Mouse (Mus musculus): ENCODE results near the gene Trir. TPM values are rescaled to one million over a fixed set of nuclear protein-coding genes. Genes with fewer than 3 reads are reported as not detected.

Gene Trir
- polyA plus RNA-seq, 1 experiment from 2014 or later = 164 TPM

Other genes with a start within 250 kb of the Trir start
- 0.07 and 0.29 TPM in 2 replicates for gene Nfix, start 226.5 kb upstream of the Trir start, polyA plus RNA-seq (2016; fragmentation: Nextera tagmentation; extraction: Ambion mirVana)
- 3.8 and 5.5 TPM in 2 replicates for gene Dand5, start 204.0 kb upstream of the Trir start, polyA plus RNA-seq (2016; fragmentation: Nextera tagmentation; extraction: Ambion mirVana)
- 43.7 and 45.8 TPM in 2 replicates for gene Gadd45gip1, start 195.3 kb upstream of the Trir start, polyA plus RNA-seq (2016; fragmentation: Nextera tagmentation; extraction: Ambion mirVana)
- gene Rad23a, start 186.2 kb upstream of the Trir start, polyA plus RNA-seq (2016; fragmentation: Nextera tagmentation; extraction: Ambion mirVana) = 115 TPM in 2 replicates
- 783 and 812 TPM in 2 replicates for gene Calr, start 179.9 kb upstream of the Trir start, polyA plus RNA-seq (2016; fragmentation: Nextera tagmentation; extraction: Ambion mirVana)
- gene Farsa, start 169.8 kb upstream of the Trir start, polyA plus RNA-seq (2016; fragmentation: Nextera tagmentation; extraction: Ambion mirVana) = 129 and 134 TPM in 2 replicates
- 61.5 and 67.1 TPM in 2 replicates for gene Syce2, start 154.7 kb upstream of the Trir start, polyA plus RNA-seq (2016; fragmentation: Nextera tagmentation; extraction: Ambion mirVana)
- 35.5 and 43.4 TPM in 2 replicates for gene Gcdh, start 132.9 kb upstream of the Trir start, polyA plus RNA-seq (2016; fragmentation: Nextera tagmentation; extraction: Ambion mirVana)
- gene Klf1, start 124.9 kb upstream of the Trir start, polyA plus RNA-seq (2016; fragmentation: Nextera tagmentation; extraction: Ambion mirVana) = 18.2 and 21.5 TPM in 2 replicates
- 5.8 and 6.6 TPM in 2 replicates for gene Dnase2a, start 118.3 kb upstream of the Trir start, polyA plus RNA-seq (2016; fragmentation: Nextera tagmentation; extraction: Ambion mirVana)
- gene Mast1, start 89.5 kb upstream of the Trir start, polyA plus RNA-seq (2016; fragmentation: Nextera tagmentation; extraction: Ambion mirVana) = 5.0 and 12.7 TPM in 2 replicates
- gene Rtbdn, start 79.8 kb upstream of the Trir start, polyA plus RNA-seq (2016; fragmentation: Nextera tagmentation; extraction: Ambion mirVana) = 0.55 and 0.88 TPM in 2 replicates
- not detected in 2 replicates for gene Gm49661, start 57.4 kb upstream of the Trir start, polyA plus RNA-seq (2016; fragmentation: Nextera tagmentation; extraction: Ambion mirVana)
- 1,241 and 1,456 TPM in 2 replicates for gene Prdx2, start 57.2 kb upstream of the Trir start, polyA plus RNA-seq (2016; fragmentation: Nextera tagmentation; extraction: Ambion mirVana)
- gene Rnaseh2a, start 57.1 kb upstream of the Trir start, polyA plus RNA-seq (2016; fragmentation: Nextera tagmentation; extraction: Ambion mirVana) = 137 and 146 TPM in 2 replicates
- gene Junb, start 48.1 kb upstream of the Trir start, polyA plus RNA-seq (2016; fragmentation: Nextera tagmentation; extraction: Ambion mirVana) = 6.5 and 8.7 TPM in 2 replicates
- 14.5 and 16.8 TPM in 2 replicates for gene Hook2, start 36.2 kb upstream of the Trir start, polyA plus RNA-seq (2016; fragmentation: Nextera tagmentation; extraction: Ambion mirVana)
- not detected in 2 replicates for gene Best2, start 12.3 kb upstream of the Trir start, polyA plus RNA-seq (2016; fragmentation: Nextera tagmentation; extraction: Ambion mirVana)
- 162 and 176 TPM in 2 replicates for gene Asna1, start 1.5 kb upstream of the Trir start, polyA plus RNA-seq (2016; fragmentation: Nextera tagmentation; extraction: Ambion mirVana)
- 27.4 and 28.4 TPM in 2 replicates for gene Tnpo2, start 10.1 kb downstream of the Trir start, polyA plus RNA-seq (2016; fragmentation: Nextera tagmentation; extraction: Ambion mirVana)
- gene Fbxw9, start 33.2 kb downstream of the Trir start, polyA plus RNA-seq (2016; fragmentation: Nextera tagmentation; extraction: Ambion mirVana) = 28.0 and 33.4 TPM in 2 replicates
- gene Gm5741, start 41.2 kb downstream of the Trir start, polyA plus RNA-seq (2016; fragmentation: Nextera tagmentation; extraction: Ambion mirVana) = 0.86 and 1.0 TPM in 2 replicates
- gene Dhps, start 44.9 kb downstream of the Trir start, polyA plus RNA-seq (2016; fragmentation: Nextera tagmentation; extraction: Ambion mirVana) = 73.7 and 75.2 TPM in 2 replicates
- gene Wdr83os, start 53.9 kb downstream of the Trir start, polyA plus RNA-seq (2016; fragmentation: Nextera tagmentation; extraction: Ambion mirVana) = 134 and 136 TPM in 2 replicates
- gene Wdr83, start 54.5 kb downstream of the Trir start, polyA plus RNA-seq (2016; fragmentation: Nextera tagmentation; extraction: Ambion mirVana) = 63.4 TPM in 2 replicates
- gene Man2b1, start 56.4 kb downstream of the Trir start, polyA plus RNA-seq (2016; fragmentation: Nextera tagmentation; extraction: Ambion mirVana) = 19.8 and 23.1 TPM in 2 replicates
- gene Zfp791, start 96.3 kb downstream of the Trir start, polyA plus RNA-seq (2016; fragmentation: Nextera tagmentation; extraction: Ambion mirVana) = 0.81 and 1.7 TPM in 2 replicates
- not detected in 2 replicates for gene Cks1brt, start 125.1 kb downstream of the Trir start, polyA plus RNA-seq (2016; fragmentation: Nextera tagmentation; extraction: Ambion mirVana)
- gene Olfr371, start 199.2 kb downstream of the Trir start, polyA plus RNA-seq (2016; fragmentation: Nextera tagmentation; extraction: Ambion mirVana) = not detected in 2 replicates